Mouse (Mus musculus) cerebellum, adult 18-20 months (tissue): ENCODE results near the gene Adgrf1.
A peak's percentile ranks its signal among the peaks of the same experiment; 100 is the strongest.

Experiments used
- DNase-seq, 2 experiments: peaks; one replicate each; pipeline ENCODE4 v3.0.0; 2021

The Adgrf1 gene

GRCm38 (mm10) chr17:43270161-43270560 is at the start of gene Adgrf1:
Gene Adgrf1, plus strand, starts transcription at chr17:43270329.
- DNase-seq: no peak

DNA sequence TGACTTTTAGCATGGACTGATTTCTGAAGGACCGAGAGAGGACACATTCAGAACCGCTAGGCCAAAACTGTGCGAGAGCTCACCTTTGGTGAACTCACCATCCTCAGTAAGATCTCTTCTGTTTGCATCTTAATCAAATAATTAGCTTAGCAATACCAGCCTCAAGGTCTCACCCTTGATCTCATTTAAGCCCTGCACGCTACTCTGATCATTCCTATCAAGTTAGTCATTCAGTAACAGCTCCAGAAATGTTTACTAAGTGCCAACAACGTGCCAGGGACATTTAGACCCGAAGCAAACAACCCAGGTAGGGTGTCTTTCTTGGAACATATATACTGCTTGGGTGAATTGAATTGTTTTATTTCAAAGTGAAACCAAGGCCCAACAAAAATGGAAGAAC is 44.0 kb upstream of the Adgrf1 start:
- no peak for DNase-seq

DNA sequence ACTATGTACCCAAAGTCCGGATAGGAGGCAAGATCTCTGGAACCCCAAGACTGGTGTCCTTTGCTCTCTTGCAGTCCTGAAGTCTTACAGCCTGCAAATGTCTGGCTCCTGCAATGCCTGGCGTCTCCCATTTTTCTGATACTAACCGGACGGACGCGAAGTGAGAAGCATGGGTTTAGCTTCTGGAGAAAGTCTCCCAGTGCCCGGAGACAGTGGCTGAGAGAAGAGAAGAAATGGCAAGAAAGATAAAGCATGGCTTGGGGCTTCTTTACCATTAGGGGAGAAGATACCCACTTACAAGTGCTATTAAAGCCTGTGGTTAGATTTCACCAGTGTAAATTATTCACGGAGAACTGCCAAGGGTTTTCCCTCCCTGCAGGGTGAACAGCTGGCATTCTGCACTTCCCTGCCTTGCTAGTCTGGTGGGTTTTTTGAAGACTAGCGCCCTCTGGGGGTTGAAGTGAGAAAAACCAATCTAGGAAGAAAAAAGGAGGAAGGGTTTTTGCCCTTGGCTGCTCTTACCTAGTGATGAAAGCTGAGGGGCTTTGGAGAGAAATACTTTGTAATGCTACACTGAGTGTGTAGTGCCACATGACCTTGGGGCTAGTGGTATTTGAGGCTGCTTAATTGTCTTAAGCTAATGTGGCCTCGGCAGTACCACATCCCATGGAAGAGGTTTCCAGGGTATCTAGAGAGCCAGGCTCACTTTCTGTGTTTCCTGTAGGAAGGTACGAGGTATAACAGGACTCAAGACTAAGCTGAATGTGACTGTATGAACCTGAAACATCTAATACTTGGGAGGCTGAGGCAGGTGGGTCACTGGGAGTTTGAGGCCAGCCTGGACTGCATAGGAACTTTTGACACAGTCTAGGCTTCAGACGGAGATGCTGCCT is 40.3 kb upstream of the Adgrf1 start:
- peak; percentile 78 to 80 for DNase-seq

DNA sequence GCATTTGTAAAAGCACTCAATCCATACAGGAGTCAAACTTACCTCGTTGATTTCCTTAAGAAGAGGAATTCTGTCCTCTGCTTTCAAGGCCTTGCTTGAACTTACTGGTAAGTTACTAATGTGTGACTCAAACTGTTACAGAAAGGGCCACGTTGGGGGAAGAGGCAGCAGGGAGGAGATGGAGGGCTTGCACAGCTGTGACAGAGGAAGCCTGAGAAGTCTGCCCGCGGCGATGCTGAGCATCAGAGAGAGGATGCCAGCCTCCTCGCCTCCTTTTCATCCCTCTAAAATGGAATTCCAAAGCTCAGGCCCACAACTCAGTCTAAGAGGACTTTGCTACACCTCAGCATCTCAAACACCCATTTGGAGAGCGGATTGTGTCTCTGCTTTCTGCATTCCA is 39.3 kb upstream of the Adgrf1 start:
- DNase-seq: no peak

GRCm38 (mm10) chr17:43232769-43233168 is 37.4 kb upstream of the Adgrf1 start:
- DNase-seq: no peak

DNA sequence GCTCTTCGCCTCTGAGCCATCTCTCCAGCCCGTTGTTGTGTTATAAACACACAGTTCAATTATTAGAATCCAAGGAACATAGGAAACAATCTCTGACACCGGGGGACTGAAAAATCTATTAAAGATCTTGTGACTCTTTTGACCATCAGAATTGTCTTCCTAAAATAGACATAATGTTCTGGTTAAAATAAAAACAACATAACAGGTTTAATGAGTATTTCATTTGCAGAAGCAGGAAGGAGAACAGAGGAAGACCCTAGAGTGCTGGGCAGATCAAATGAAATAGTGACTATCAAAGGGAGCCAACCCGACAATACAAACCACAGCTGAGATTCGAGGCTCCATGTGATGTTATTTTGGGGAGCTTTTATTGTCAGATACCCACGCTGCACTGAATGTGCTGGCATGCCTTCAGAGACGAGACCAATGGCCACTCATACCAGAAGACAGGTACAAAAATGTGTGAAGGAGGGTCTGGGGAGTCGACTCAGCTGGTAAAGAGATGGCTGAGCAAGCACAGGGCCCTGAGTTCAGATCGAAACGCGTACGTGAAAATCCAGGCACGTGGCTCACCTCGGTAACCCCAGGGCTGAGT is 33.4 kb upstream of the Adgrf1 start:
- no peak for DNase-seq

DNA sequence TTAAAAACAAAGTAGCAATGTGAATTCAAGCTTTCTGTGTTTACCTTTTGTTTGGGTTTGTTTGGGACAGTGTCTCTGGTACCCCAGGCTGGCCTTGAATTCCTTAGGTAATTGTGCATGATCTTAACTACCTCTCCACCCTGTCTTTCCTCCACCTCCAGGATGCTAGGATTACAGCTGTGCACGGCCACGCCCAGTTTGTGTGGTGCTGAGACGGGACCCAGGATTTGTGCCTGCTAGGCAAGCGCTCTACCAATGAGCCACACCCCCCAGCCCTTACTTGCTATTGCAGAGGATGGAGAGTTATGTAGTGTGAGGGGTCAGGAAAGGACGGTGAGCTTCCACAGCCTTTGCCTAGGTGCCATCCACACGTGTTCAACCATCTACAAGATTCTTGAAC is 31.1 kb upstream of the Adgrf1 start:
- no peak for DNase-seq

DNA sequence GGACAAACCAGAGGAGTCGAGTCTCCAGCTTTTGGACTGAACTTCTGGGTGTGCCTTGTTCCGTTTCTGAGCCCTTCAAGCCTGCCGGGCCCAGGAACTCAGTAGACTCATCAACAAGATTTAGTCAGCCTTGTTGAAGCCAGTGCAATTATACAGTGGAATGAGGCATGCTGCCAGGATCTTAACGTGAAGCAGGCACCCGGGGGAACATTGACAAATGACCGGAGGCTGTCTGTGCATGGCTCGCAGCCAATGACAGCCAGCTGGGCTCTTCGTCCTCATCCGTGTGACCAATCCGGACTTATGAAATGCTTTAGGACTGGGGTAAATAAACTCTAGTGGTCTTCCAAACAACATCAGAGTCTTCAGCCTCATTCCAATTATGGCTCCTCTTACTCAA is 29.0 kb upstream of the Adgrf1 start:
- DNase-seq: no peak

- DNase-seq: no peak
These were observed 27.5 kb upstream of the Adgrf1 start for GRCm38 (mm10) chr17:43242609-43243008.

DNA sequence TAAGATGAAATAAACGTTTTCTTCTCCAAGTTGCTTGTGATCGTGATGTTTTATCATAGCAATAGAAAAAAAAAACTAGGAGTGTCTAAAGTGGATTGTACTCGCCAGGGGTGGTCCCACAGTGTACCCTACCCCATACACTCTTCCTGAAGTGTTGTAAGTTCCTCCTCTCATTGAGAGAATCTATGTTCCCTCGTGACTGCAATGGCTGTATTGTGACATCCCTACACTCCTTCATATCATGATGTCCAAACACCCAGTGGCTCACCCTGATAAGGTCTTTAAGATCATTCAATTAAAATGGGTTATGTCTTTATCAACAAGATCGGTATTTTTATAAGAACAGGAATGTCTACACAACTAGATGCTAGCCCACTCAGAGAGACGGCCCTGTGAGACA is 24.8 kb upstream of the Adgrf1 start:
- DNase-seq: no peak

DNA sequence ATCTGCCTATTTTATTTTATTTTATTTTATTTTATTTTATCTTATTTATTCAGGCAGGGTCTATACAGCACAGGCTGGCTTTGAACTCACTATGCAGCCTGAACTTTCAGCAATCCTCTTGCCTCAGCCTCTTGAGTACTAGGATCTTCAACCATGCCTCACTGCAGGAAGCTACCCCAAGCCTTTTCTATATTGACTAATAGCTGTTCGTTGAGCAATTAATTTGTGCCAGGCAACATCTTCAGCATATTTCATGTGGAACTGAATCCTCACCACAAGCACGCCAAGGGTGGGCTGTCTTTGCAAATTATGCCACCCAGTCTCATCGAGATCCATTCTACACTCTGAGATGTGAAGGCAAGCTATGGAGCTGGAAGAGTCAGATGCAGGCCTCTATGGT is 22.9 kb upstream of the Adgrf1 start:
- no peak for DNase-seq

- no peak for DNase-seq
These were observed 20.5 kb upstream of the Adgrf1 start for GRCm38 (mm10) chr17:43249645-43250044.

DNA sequence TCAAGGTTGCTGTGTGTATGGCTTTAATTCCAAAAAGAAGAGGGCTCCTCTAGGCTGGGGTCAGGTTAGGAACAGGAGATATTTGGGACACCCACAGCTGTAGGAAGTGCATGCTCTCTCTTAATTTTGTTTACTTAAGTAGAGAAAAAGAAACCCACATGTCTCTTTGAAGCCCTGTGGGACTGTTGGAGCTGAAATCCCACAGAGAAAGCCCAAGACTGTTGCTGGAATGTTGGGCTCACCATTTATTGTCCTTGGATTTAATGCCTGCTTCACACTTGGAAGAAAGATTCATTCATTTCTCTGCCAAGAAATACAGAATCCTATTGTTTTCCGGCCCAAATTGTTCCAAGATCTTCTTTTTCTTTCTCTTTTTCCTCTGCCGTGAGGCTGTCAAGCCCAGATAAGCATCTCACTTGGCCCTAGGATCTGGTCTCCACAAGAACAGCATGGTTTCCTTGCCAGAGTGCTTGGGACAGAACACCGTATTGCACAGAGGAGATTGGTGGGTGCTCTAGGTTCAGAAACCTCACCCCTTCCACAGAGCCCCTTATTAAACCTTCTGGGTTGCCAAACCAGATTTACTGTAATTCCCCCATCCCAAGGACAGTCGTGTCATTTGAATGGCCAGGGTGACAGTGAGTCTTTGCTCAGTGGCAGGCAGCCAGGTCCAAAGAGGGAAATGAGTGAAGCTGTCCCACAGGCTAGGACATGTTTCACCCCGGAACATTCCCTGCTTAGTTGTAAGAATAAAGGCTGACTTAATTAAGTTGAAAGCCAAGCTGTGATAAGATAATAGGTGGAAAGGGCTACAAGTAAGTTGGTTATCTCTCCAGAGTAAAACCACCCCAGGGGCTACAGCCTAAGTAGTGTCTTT is 18.6 kb upstream of the Adgrf1 start:
- no peak for DNase-seq

DNA sequence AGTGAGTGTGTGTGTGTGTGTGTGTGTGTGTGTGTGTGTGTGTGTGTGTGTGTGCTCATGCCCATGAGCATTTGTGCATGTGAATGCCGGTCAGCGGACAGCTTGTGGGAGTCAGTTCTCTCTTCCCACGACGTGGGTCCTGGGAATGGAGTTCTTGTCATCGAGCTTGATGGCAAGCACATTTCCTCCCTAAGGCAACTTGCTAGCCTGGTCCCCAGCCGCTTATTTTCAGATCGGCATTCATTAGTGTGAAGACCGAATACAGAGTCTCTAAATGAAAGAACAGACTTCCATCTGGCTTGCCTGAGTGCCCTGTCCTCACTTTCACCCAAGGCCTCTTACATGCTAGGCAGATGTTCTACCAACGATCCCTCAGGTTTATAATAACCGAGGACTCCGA is 17.3 kb upstream of the Adgrf1 start:
- DNase-seq: no peak

GRCm38 (mm10) chr17:43254261-43254660 is 15.9 kb upstream of the Adgrf1 start:
- DNase-seq: no peak

- no peak for DNase-seq
These were observed 13.5 kb upstream of the Adgrf1 start for GRCm38 (mm10) chr17:43256536-43257135.

DNA sequence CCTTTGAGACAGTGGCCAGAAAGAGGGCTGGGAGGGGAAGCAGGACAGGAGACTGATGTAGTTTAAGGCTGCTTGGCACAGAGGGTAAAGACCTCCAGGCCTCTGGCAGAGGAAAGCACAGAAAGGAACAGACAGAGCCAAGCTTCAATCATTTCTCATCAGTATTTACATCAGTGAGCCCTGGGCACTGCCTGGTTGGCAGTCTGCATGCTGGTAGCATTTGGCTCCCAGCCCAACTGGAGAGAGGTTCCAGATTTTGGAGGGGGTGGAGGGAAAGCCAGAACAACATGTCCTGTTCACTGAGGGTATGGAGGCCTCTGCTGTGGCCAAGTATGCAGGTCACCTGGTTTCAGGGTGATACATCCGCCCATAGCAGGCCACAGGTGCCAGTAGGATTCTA is 12.4 kb upstream of the Adgrf1 start:
- peak; percentile 71 to 72 for DNase-seq

- no peak for DNase-seq
These were observed 8.2 kb upstream of the Adgrf1 start for GRCm38 (mm10) chr17:43261937-43262336.

GRCm38 (mm10) chr17:43264739-43265138 is 5.4 kb upstream of the Adgrf1 start:
- DNase-seq: no peak

GRCm38 (mm10) chr17:43265178-43265837 is 4.8 kb upstream of the Adgrf1 start:
- peak; percentile 63 to 79 for DNase-seq

GRCm38 (mm10) chr17:43265944-43266343 is 4.2 kb upstream of the Adgrf1 start:
- DNase-seq: no peak

DNA sequence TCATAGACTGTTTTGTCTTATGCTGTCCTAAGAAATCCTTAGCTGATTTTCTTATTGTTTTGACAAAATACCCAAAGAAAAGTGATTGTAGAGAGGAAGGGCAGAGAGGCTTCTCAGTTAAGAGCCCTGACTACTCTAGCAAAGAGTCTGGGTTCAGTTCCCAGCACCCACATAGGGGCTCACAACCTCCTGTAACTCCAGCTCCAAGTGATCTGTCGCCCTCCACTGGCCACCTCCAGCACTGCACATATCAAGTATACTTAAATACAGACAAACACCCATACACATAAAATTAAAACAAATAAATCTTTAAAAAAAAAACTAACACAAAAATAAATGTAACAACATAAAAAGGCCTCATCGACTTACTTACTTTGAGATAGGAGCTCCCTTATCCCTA is 3.5 kb upstream of the Adgrf1 start:
- DNase-seq: no peak
